Mouse (Mus musculus) myocyte (in vitro differentiated cells): ENCODE measurements around the gene Snrk.

Experiments used
- E2F4 ChIP-seq: IDR thresholded peaks from one replicate; pipeline ENCODE4 v1.6.1; 2011; ENCODE audit warnings: mild to moderate bottlenecking, control low read depth, moderate library complexity; ENCODE audit not compliant: insufficient read depth
- MAX ChIP-seq: IDR thresholded peaks from one replicate; pipeline ENCODE4 v1.6.1; 2011; ENCODE audit warnings: low read depth, mild to moderate bottlenecking, control low read depth
- MYOD1 ChIP-seq, 3 experiments: IDR thresholded peaks; one replicate each; pipeline ENCODE4 v1.6.1; 2011; ENCODE audit warnings: control low read depth in 2 of 3, low read depth in 2 of 3, mild to moderate bottlenecking in 2 of 3, moderate library complexity in 1 of 3; ENCODE audit not compliant: insufficient read length in 2 of 3, control insufficient read depth in 1 of 3
- MYOG ChIP-seq, 3 experiments: IDR thresholded peaks; one replicate each; pipeline ENCODE4 v1.6.1; 2011; ENCODE audit warnings: control low read depth in 2 of 3, low read depth in 2 of 3, mild to moderate bottlenecking in 2 of 3; ENCODE audit not compliant: insufficient read length in 2 of 3, control insufficient read depth in 1 of 3, insufficient read depth in 1 of 3
- POLR2A ChIP-seq: IDR thresholded peaks from one replicate; pipeline ENCODE4 v1.6.1; 2011; ENCODE audit warnings: low read depth, mild to moderate bottlenecking, control low read depth, moderate library complexity; ENCODE audit not compliant: insufficient read length
- POLR2AphosphoS2 ChIP-seq: IDR thresholded peaks from one replicate; pipeline ENCODE4 v1.6.1; 2011; ENCODE audit warnings: low read depth, control low read depth; ENCODE audit not compliant: insufficient read length
- TCF12 ChIP-seq: IDR thresholded peaks from one replicate; pipeline ENCODE4 v1.6.1; 2011; ENCODE audit warnings: mild to moderate bottlenecking, control low read depth; ENCODE audit not compliant: poor library complexity, insufficient read depth, severe bottlenecking
- USF1 ChIP-seq: IDR thresholded peaks from one replicate; pipeline ENCODE4 v1.6.1; 2011; ENCODE audit warnings: low read depth, mild to moderate bottlenecking, control low read depth, moderate library complexity

DNA sequence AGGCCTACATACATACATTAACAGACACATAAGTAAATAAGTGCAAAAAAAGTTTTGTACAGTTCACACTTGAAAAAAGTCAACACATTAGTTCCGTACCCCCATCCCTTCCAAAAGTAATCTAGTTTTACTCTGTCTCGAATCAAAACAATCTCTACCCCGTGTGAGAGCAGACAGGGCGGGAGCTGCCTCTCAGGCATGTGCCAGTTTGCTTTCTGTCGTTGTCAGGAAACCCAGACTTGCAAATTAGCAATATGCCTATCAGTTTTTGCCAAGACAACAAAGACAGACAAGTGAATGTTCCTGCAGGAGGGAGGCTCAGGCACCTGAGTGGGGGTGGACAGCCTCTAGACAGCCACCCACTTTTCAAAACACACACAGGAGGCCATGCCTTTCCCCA lies 76.3 kb downstream of the Snrk start:
- TF ChIP-seq POLR2A: no peak
- TF ChIP-seq E2F4: no peak
- no peak for TF ChIP-seq MYOG (IDR thresholded peaks at IDR 0.05; ENCODE audit: control insufficient read depth in 1 of 3, insufficient read depth in 1 of 3, insufficient read length in 2 of 3, low read depth in 2 of 3)
- no peak for TF ChIP-seq USF1
- TF ChIP-seq POLR2AphosphoS2: no peak
- no peak for TF ChIP-seq MYOD1 (IDR thresholded peaks at IDR 0.05; ENCODE audit: control insufficient read depth in 1 of 3, insufficient read length in 2 of 3, low read depth in 2 of 3)
- no peak for TF ChIP-seq MAX
- TF ChIP-seq TCF12: no peak
